Mouse (Mus musculus): Measurements from ENCODE around the gene Cd53.

Gene Cd53

DNA sequence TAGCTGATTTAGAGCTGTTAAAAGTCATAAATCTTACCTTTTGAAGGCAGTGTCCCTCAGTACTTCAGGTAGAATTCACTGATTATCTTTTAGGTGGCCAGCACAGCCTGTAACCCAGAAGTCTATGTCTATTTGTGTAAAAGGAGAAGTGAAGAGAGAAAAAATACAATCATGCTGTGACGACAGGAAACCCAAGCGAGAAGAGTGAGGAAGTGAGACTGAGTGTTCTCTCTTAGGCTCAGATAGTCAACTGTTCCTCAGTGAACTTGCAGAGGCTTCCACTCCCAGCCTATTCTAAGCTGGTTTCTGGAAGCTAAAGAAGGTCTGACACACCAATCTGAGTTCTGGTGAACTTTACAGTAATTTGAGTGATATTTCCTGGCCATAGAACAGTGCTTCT is at the start of gene Cd53:
TSS of gene Cd53 (minus strand) at position 220 of the 400 bp plus-strand sequence.
- in situ Hi-C loops (cut with MboI; ENCODE audit: low sequenced_read_pairs): no loop called here

DNA sequence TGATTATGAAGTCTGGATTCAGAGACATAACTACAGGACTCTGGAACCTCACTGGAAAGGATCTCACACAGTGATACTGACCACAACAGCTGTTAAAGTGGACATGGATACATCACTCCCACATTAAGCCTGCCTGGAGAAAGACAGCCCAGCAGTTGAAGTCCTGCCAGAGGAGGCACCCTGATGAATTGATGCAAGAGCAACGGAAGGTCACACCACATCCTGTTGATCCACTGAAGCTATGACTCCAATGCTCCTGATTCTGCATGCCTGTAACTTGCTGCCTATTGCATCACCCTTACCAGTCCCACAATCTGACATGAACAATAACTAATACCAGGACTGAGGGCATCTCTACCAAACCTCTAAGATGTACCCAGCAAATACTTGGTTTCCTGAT is 42.2 kb upstream of the Cd53 start:
- in situ Hi-C loops (cut with MboI; ENCODE audit: low sequenced_read_pairs): no loop called here

DNA sequence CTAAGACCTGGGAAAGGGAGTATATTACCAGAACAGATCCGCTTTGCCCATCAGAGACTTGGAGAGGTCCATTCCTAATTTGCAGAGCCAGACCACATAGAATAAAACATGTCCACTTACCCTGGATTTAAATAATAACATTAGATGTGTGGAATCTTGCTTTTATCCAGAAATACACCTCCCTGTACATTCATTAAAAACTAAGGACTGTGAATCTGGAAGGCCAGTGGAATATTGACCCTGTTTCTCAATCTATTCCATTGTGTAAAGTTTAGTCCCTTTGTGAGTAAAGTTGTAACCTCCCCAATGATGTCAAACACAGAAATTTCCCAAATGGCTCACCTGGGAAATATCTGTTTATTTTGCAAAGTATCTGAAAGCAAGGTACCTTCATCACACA is 36.2 kb upstream of the Cd53 start, which contains the start of gene Olfr266:
TSS of gene Olfr266 (minus strand) at position 101 of the 400 bp plus-strand sequence.
- in situ Hi-C loops (cut with MboI; ENCODE audit: low sequenced_read_pairs): no loop called here

DNA sequence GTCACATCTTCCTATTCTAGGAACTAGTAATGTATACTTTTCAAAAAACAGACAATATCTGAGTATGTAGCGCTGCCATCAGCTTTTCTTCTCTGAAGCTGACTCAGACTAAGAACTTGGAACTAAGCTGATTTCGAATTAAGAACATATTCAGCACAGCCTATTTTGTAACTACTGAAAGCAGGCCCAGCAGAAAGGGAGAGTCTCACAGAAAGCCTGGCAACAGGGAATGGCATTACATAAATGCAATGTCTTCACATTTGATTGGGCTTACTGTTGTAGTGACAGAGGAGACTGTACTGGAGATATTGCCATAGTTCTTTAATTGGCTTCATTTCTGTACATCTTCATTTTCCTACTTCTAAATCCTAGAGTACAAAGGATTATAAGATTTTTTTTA is 27.7 kb upstream of the Cd53 start:
- in situ Hi-C loops (cut with MboI; ENCODE audit: low sequenced_read_pairs): no loop called here

DNA sequence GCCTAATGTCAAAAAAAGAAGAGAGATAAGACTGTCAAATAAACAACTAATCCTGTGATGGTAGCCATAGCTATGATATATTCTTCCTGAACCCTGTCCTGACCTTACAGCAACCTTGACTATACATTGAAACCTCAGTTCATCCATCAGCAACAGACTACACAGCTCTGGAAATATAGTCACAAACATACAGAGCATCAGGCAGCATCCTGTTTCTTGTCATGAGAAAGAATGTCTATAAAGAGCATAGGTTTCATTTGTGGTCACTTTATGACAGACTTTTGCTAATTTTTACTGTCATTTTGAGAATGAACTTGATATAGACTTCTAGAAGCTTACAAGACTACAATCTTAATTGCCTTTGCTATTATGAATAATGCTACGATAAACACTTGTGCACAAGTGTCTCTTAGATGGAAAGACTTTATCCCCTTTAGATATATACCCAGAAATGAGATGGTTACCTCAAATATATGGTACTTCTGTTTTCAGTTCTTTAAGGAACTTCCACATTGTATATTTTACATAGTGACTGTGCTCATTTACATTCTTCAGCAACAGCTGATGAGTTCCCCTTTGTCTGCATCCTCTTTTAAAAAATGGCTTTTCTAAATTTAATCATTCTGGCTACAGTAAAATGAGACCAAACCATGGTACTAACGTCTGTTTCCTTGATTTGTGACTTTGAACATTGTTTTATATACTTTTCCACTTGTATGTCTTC is 19.2 kb upstream of the Cd53 start:
- in situ Hi-C loops (cut with MboI; ENCODE audit: low sequenced_read_pairs): no loop called here

DNA sequence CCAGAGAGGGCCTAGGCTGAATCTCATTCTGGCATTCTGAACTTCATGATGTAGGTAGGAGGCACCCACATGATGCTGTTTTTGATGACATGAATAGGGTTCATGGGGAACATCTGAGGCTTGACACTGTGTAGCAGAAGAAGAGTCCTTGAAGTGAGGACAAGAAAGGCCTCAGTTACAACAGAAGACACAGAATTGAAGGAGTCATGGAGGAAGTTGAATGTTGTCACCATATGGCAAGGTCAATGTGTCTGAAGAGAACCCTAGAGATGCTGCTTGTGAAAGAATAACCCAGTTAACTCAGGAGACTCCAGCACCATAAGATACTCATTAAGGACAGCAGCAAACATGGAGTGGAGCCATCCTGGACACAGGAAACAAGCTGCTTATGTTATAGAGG is 8.1 kb upstream of the Cd53 start:
- in situ Hi-C loops (cut with MboI; ENCODE audit: low sequenced_read_pairs): no loop called here

DNA sequence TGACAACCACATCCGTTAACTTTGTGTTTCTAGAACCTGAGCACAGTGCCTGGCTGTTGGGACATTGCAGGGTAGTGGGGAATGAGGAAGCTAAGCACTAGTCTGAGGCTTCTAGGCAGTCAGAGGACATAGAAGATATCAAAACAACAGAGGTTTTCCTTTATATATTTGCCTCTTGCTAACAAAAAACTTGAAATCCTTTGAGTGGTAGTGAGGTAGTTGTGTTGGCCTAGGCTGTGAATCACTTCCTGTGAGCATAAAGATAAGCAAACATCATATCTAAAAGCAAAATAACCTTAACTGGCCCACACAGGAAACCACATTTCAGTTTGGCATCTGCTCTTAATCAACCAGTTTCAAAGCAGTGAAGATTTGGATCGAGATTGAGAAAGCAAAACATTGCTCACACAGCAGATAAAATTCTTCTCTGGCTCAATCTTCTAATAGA is 1.5 kb downstream of the Cd53 start:
- in situ Hi-C loops (cut with MboI; ENCODE audit: low sequenced_read_pairs): no loop called here

DNA sequence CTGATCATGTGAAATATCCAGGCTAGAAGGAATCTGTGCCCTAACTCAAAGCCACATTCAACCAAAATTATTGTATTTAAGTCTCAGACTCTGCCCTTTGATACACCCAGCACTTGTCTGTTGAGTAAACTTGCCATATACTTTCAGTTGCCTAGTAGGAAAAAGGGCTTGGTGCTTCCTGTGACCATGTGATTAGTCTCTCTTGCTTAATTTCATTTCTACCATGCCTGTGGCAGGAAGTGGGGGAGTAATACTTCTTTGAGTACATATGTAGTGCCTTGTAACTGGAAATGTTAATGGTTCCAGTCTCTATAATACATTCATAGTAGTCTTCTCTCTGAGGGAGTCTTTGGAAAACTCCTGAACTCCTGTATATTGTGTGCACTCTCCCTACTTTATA is 2.0 kb downstream of the Cd53 start:
- in situ Hi-C loops (cut with MboI; ENCODE audit: low sequenced_read_pairs): no loop called here

DNA sequence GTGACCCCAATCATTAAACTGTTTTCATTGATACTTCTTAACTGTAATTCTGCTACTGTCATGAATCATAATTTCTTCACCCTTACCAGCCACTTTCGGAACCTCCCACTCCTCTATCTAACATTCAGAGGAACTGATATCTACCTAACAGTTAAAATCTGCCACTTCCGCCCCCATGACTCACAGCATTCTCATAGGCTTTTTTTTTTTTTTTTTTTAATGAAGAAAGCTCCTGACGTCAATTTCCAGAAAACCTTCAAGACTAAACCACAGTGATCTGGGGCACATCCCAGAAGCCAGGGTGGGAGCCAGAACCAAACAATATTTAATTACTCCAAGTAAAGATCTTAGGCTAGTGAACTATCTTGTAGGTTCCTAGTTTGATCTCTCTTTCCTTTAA is 4.8 kb downstream of the Cd53 start:
- in situ Hi-C loops (cut with MboI; ENCODE audit: low sequenced_read_pairs): no loop called here

DNA sequence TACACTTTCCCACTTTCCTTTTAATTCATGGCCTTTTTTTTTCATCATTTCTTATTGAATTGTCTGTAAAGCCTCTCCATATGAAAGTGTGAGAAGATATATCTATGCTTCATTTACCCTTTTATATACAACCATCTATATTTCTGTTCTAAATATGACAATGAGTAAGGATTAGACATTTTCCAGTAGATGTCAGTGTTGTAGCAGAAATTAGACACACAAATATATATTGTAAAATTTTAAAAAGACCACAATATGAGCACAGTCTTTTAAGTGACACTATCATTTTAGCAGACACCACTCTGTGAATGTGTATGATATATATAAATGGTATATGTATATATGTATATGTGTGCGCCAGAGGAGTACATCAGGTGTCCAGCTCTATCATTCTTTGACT is 18.1 kb downstream of the Cd53 start:
- in situ Hi-C loops (cut with MboI; ENCODE audit: low sequenced_read_pairs): loop anchor here (25.0 kb wide), 1 partner anchor 315 kb away; no protein-coding TSS in a partner anchor

DNA sequence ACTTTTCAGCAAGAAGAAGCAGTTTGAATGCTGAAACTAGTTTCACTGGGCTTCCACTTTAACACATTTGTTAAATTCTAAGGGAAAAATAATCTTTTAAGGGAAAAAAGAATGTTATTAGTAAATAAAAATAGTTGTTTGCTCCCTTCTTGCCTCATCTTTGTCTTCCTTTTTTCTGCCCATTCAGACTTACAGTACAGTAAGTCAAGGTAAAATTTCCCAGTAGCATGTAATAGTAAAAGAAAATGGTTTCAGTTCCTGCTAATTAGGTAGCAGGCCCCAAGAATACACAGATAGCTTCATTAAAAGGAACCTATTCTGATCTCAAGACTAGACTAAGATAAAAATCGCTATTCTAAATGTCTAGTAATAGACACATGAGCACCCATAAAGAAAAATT is 34.1 kb downstream of the Cd53 start:
- in situ Hi-C loops (cut with MboI; ENCODE audit: low sequenced_read_pairs): loop anchor here (25.0 kb wide), 1 partner anchor 331 kb away; no protein-coding TSS in a partner anchor

DNA sequence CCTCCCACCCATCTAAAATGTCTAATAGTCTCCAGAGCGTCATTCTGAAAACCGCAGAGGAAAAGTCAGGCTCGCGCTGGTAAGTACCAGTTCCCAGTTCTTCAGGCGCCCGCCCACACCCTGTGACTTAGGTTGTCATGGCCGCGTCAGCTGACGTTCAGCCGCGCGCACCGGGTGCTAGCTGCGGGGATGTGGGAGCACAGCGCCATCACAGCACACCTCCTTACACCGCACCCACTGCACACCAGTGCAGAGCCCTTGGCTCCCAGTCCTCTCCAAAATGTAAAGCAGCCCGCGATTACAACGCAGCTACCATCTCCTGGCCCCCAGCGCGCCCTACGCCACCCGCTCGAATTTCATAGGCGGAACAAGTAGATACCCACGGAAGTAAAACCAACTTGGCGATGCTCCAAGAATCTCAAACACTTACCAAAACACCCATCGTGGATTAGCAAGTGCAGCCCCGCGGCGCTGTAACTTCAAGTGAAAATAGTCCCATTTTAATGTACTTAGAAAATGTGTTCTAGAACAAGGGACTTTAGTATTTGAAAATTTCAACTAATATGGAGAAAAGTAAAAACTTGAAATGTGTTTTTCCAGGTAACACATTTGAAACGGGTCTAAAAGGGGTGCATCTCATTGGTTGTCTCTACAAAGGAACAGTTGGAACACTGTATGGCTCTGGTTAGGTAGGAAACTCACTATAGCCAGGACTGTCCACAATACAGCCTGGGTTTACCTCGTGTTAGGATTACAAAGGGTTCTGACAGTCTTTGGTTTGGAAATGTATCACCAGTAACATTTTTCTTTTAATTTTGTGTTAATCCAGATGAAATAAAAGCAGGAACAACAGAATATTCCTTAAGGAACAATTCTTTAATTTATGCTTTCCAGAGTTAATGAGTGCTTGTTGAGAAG is 67.7 kb downstream of the Cd53 start:
- in situ Hi-C loops (cut with MboI; ENCODE audit: low sequenced_read_pairs): no loop called here

DNA sequence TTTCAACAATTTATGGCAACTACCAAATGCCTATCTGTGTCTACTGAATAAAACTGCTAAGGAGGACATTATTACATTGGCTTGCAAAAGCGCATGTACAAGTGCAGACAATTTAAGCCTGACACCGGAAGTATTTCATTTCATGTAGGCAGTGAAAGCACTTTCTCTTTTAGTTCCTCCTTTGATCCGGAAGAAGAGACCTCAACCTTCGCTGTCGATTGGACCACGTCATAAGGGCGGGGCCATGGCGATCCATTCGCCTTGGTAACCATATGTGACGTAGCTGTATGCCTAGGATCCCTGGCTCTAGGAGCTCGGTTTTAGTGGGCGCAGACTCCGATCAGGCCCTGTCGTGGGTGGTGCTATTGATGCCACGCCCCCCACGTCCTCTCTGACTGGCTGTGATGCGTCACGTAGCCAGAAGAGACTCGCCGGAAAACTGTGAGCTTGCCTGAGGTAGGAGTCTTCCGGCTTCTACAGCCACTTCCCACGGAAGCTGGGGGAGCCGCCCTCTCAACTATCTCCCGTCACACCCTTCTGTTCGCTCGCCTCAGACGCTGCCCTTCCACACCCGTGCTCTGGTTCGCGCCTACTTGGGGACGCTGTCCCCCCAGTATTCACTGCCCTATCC is 68.4 kb downstream of the Cd53 start:
- in situ Hi-C loops (cut with MboI; ENCODE audit: low sequenced_read_pairs): no loop called here

Measured in CH12F3 (cell line).